Mouse (Mus musculus) spleen, adult 12 weeks (tissue): ENCODE data around the gene Cdhr4.
"Not testable (repeated sequence)": the region's sequence is repeated elsewhere in the genome, so short reads cannot be mapped to it uniquely, and the experiment has no call there.

Experiments
- DNase-seq: peaks from one replicate; pipeline ENCODE4 v3.0.0; 2022; ENCODE audit warnings: low spot score

The Cdhr4 gene

DNA sequence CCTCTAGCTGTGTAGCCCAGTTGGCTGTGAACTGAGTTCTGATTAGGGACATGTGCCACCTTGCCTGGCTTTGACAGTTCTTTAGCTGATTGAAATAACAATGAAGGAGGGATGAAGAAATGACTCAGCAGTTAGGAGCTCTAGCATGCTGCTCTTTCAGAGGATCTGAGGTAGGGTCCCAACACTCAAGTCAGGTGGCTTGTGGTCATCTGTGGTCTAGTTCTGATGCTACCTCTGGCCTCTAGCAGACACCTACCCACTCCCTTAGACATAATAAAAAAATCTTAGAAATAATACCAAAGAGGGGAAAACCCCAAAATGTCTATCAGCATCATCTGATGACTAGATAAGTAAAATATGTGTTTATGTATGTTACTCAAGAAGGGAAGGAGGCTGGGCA lies 18.1 kb downstream of the Cdhr4 start:
- no peak for DNase-seq

DNA sequence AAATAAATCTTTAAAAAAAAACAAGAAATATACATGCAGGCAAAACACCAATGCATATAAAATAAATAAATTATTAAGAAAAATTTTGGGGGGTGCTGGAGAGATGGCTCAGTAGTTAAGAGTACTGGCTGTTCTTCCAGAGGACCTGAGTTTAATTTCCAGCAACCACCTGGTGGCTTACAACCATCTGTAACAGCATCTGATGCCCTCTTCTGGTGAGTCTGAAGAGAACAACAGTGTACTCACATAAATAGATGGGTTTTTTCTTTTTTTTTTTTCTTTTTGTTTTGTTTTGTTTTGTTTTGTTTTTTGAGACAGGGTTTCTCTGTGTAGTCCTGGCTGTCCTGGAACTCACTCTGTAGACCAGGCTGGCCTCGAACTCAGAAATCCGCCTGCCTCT lies 21.3 kb downstream of the Cdhr4 start:
- not testable (repeated sequence) for DNase-seq

DNA sequence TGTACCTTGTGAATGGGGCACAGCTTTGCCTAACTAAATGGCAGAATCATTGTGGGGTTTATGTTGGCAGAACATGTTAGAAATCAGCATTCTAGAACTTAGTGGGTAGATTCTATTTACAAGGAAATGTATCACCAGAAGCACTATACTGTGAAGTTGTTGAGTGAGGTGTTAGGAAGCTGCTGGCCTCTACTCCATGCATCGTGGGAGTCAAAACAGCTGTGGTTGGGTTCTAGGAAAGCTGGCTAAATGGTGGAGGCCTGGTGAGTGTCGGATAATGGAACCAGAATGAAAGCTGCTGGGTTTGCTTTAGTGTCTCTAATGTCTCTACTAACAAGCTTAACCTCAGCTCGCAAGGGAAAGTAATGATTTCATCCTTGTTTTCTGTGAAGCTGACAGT lies 24.8 kb downstream of the Cdhr4 start:
- no peak for DNase-seq

DNA sequence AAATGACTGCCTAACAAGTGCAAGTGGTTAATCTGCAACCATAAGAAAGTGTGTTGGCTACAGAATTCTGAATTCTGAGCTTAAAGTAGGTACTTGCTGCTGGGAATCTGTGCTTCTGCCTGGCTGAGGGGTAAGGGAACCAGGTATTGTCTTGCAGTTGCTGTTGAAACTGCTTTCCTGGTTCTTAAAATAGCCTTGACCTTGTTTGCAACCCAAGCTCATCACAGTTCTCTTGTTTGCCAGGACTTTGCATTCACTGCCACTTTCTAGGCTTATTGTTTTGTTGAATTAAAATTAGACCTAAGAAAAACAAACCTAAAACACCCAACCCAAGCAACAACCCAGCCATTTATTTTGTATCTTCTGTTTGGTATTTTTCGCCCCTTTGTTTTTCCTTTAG lies 28.4 kb downstream of the Cdhr4 start:
- no peak for DNase-seq

DNA sequence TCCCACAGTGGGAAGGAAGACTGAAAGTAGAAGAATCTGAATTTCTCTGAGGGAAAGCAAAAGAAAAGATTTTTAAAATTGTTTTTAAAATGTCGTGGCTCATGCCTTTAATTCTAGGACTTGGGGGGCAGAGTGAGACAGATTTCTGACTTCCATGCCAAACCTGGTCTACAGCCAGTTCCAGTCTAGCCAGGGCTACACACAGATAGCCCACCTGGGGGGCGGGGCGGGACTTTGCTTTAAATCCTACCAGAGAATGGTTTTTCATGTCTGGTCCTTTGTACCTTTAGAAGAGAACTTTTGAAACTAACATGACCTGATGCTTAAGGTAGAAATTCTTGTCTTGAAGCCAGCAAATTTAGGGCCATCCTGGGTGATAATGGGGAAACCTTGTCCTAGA lies 30.9 kb downstream of the Cdhr4 start:
- no peak for DNase-seq

DNA sequence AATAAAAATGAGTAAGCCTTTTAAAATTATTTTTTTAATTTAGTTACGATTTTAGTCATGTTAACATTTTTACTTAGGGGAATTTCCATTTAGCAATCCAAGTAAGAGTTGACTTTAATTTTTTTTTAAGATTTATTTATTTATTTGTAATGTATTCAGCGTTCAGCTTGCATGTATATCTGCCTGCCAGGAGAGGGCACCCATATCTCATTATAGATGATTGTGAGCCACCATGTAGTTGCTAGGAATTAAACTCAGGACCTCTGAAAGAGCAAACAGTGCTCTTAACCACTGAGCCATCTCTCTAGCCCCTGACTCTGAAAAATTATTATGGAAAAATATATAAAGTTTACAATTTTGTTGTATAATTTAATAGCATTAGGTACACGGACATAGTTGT lies 34.3 kb downstream of the Cdhr4 start:
- DNase-seq, result no peak

DNA sequence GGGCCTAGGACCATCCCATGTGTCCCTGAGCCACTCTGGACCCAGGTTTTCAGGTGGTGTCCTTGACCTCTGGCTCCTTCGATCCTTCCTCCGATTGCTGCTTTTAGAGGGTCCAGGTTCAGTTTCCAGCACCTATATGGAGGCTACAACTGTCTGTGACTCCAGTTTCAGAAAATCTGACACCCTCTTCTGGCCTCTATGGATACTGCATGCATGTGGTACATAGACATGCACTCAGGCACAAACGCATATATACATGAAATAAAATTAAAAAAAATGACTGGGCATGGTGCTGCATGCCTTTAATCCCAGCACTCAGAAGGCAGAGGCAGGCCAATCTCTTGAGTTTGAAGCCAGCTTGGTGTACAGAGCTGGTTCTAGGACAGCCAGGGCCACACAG lies 35.6 kb downstream of the Cdhr4 start:
- no peak for DNase-seq

DNA sequence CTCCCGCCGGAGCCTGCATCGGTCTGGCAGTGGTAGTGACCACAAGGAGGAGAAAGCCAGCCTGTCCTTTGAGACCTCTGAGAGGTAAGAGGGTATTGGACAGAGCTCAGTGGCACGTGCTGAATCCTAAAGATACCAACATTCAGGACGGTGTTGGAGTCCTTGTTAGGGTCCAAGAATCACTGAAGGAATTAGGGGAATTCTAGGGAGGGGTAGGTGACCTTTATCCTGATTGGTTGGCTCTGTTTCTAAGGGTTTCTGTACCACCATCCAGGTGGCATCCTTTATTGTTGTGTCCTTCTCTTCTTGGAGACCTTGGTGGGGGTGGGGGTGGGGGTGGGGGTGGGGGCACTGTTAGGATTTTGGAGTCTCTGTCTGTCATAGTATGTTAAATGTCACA lies 39.8 kb downstream of the Cdhr4 start:
- no peak for DNase-seq

DNA sequence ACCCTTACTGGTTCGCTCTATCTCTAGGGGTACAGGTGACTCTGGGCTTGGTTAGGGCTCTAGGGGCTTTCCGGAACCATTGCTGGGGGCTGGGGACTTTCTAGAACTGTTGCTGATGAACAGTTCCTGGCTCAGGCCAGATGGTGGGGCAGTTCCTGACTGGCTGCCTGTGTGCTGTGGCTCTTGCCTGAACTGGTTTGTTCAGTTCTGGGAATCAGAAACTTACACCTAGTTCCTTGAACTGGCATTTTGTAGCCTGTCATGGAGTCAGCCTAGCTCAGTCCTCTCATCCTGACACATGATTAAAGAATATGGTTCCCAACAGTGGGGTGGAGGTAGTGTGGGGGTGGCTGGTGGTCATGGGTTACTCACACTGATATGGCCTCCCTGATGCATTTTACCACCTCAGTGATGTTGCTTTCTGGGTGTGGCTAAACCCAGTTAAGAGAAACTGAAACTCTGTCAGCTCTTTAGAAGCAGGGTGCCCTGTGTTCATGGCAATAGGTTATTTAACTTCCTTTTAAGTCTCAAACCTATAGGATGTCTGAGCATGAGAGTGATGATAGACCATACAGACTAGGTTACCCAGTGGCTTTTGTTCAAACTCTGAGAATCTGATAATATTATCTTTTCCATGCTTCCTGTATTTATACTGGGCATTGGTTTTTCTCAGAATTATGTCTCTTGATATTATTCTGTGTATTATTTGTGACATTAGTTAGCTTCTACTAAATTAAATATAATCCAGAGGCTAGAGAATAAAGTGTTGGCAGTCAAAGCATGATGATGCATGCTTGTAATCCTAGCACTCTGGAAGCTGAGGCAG lies 43.2 kb downstream of the Cdhr4 start:
- no peak for DNase-seq

DNA sequence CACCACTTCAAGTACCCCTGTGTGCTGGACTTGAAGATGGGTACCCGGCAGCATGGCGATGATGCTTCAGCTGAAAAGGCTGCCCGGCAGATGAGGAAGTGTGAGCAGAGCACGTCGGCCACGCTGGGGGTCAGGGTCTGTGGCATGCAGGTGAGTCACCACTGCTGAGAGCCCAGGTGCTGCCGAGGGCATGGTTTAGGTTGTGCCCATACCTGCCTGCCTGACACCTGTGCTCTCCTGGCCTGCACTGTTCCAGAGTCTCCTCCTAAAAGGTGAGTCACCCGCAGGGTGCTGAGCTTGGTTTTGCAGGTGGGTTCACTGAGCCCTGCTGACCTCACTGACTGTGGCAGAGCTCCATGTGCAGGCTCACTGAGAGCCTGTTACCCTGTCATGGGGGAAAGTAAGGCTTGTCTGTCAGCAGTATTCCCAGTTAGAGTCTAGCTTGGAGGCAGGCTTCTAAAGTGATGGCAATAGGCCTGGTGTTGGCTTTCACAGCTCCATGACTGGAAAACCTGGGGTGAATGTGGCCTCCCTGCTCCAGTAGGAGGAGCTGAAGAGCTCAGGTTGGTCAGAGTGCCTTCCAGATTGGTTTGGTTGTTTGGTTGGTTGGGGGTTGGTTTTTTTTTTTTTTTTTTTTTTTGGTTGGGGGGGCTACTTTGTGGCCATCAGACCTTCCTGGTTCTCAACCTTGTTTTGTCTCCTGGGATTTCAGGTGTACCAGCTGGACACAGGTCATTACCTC lies 52.6 kb downstream of the Cdhr4 start:
- no peak for DNase-seq

DNA sequence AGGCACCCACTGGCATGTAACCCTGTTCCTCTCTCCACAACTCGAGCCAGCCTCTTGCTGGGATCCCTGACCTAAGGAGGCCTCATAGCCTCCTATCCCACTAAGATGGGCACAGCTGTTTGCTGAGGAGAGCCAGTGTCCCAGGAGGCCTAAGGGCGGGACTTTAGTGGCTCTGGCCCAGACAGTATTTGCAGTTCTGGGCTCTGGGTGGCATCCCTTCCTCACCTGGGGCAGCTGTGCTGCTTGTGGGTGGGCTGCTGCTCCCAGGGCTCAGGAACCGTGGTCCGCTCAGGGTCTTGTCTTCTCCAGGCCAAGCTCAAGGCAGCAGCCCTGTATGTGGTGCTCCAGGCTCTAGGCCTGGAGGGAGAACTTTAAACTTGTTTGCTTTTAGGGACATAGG lies 54.3 kb downstream of the Cdhr4 start:
- no peak for DNase-seq

DNA sequence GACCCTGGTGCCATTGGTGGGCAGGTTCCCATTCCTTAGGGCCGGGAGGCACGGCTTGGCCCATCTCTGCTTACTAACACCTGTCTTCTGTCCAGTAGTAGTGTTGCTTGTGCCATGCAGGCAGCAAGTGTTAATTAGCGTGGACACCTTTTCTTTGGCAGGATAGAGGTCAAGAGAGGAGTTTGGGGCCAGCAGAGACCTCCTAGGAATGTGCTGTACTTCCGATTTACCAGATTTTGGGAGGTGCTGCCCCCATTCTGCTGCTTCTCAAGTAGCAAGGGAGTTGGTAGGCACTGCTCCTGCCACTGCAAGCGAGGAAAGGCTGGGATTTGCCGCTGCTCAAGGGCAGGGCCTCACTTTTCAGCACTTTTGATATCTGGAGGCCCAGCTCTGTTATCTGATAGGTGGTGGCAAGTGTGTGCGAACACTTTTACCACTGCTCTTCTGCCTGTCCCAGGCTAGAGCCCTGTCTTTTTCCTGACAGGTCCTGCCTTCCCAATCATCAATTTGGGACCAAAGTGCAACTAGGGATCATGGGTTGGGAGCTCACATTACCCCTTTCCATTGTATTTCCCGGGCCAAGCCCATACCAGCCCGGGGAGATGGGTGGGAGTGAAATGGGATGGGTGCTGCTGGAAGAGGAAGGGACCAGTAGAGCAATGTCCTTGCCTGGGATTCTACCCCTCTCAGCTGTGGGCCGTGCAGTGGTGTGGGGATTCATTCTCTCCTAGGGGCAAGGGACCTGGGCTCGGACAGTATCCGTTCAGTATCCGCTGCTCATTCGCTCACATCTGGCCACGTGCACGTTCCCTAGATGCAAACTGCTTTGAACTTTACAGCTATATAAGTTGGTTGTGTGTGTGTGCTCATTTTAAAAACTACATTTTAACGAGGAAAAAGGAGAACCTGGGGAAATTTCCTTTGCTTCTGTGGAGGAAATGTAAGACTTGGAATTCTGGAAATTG lies 55.6 kb downstream of the Cdhr4 start:
- no peak for DNase-seq

DNA sequence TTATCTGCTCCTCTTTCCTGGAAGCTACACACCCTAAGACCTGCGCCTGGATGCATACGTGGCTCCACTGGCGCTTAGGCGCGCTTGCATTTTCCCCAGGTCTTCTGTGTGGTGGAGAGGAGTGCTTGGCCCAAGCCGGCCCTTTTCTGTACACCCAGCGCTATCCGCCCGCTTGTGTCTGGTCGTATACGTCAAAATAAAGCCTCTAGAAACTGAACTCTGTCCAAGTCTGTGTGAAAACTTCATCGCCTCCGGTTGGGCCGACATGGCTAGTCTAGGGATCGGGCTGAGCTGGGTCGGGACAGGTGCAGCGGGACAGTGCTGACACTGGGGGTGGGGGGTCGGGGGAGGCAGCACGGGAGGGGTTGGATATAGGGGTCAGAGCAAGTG lies 56.3 kb downstream of the Cdhr4 start:
- DNase-seq, result peak; percentile 48

DNA sequence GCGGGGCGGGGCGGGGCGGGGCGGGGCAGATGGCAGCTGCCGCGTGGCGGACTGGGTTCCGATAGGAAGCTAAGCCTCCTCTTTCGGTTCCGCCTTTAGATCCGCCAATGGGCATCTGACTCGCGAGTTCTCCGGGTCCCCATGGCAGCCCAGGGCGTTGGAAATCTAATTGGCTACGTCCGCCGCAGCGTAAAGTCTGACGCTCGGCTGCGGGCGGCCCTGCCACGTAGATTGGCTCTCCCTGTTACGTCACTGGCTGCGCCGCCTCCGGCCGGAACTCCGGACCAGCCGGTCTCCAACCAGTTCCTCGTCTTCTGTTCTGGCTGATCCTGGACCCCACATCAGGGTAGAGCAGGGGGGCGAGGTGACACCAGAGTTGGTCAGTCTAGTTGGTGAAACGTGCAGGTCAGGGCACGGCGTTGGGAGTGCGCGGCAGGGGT lies 56.7 kb downstream of the Cdhr4 start, which contains the start of gene Gmppb:
Gene Gmppb (plus strand): TSS at position 227 of the 440 bp plus-strand sequence.
- peak; percentile 91 for DNase-seq
